Mouse (Mus musculus) liver, embryonic 16.5 days (tissue): ENCODE measurements around the gene Ltb. TPM values are rescaled to one million over a fixed set of nuclear protein-coding genes. Genes with fewer than 3 reads are reported as not detected.

Experiments
- ATAC-seq: fragments of 200-750 bp; cut with Nextera tagmentation; 2 replicates; pipeline ENCODE4 v1.8.0; 2017; ENCODE audit warnings: low read depth, mild to moderate bottlenecking, moderate number of reproducible peaks, moderate library complexity
- H3K27ac ChIP-seq: fragments of 300-500 bp; sonication (generic); 2 replicates; pipeline ENCODE4 v1.5.1; 2014; ENCODE audit warnings: mild to moderate bottlenecking, low read length
- H3K27me3 ChIP-seq: fragments of 300-500 bp; sonication (generic); 2 replicates; pipeline ENCODE4 v1.6.1; 2014; ENCODE audit warnings: low read depth, low read length, mixed read lengths; ENCODE audit not compliant: control insufficient read depth, insufficient read depth
- H3K36me3 ChIP-seq: fragments of 300-500 bp; sonication (generic); 2 replicates; pipeline ENCODE4 v1.6.1; 2014; ENCODE audit warnings: mild to moderate bottlenecking; ENCODE audit not compliant: control insufficient read depth, insufficient read depth
- H3K4me1 ChIP-seq: fragments of 300-500 bp; sonication (generic); 2 replicates; pipeline ENCODE4 v1.6.1; 2014; ENCODE audit warnings: low read depth, low read length, mixed read lengths; ENCODE audit not compliant: control insufficient read depth
- H3K4me2 ChIP-seq: fragments of 300-500 bp; sonication (generic); 2 replicates; pipeline ENCODE4 v1.6.1; 2014; ENCODE audit warnings: low read depth, low read length, mixed read lengths
- H3K4me3 ChIP-seq: fragments of 300-500 bp; sonication (generic); 2 replicates; pipeline ENCODE4 v1.5.1; 2014; ENCODE audit warnings: low read depth, mild to moderate bottlenecking, low read length
- H3K9ac ChIP-seq: fragments of 300-500 bp; sonication (generic); 2 replicates; pipeline ENCODE4 v1.6.1; 2014; ENCODE audit warnings: low read depth, low read length
- H3K9me3 ChIP-seq: fragments of 300-500 bp; sonication (generic); replicated peaks from 2 replicates; pipeline ENCODE4 v1.6.1; 2016; ENCODE audit warnings: low read length; ENCODE audit not compliant: control insufficient read depth
- WGBS: fragments of 180-500 bp; shearing (Covaris S2); extraction: QIAGEN DNeasy Blood & Tissue Kit; methylation state at CpG from one replicate; pipeline ENCODE4 v1.1.7; 2014; ENCODE audit not compliant: insufficient replicate concordance; 5-methylcytosine and 5-hydroxymethylcytosine counted together
- polyA plus RNA-seq: library from polyadenylated mRNA; unstranded; fragments of >200 nt; fragmentation: Nextera tagmentation; extraction: Ambion mirVana; gene quantifications from 2 replicates; pipeline ENCODE4 v1.2.1, GENCODE M21; 2015

Gene Ltb
- polyA plus RNA-seq, 1 experiment from 2014 or later = 2.4 TPM

DNA sequence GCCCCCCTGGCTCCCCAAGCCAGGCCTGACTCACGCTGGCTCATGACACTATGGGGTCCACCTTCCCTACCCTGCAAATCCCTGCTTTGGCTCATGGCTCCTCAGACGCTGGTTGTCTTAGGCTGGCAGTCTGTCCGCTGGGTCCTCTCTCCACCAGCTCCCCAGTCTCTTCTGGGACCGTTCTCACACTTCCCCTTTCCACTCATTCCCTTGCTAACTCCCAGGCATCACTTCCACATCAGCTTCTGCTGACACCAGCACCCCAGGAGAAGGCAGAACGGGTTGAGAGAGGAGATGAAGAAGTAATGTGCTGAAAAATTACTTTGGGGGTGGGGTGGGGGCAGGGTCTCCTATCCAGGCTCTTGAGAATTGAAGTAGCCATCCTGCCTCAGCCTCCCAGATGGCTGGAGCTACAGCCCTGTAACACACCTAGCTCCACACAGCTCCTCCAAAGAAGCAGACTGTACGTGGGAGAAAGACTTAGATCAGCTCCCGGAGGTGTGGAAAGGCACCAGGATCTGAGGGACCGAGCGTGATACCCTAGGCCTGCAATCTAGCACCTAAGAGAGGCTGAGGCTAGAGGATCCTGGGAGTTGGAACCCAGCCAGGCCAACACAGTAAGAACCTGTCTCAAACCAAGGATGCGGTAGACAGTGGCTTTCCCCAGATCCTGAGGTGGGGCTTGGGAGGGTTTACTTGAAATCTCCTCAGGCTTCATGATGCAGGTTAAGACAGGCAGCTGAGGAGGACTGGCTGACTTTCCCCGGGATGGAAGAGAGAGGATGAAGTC lies 21.6 kb upstream of the Ltb start:
- H3K9me3 ChIP-seq = no peaks in the 10 kb centered on the region
- no peak overlapping the region for H3K27ac ChIP-seq
- ATAC-seq = no peak
- H3K4me2 ChIP-seq = no peak overlapping the region
- no peaks in the 10 kb centered on the region for H3K4me1 ChIP-seq
- H3K4me3 ChIP-seq = no peak overlapping the region
- H3K9ac ChIP-seq = no peak overlapping the region
- H3K36me3 ChIP-seq = no peaks in the 10 kb centered on the region
- H3K27me3 ChIP-seq = no peaks in the 10 kb centered on the region
- 49% methylated on average over 11 of the region's 11 CpGs for WGBS

DNA sequence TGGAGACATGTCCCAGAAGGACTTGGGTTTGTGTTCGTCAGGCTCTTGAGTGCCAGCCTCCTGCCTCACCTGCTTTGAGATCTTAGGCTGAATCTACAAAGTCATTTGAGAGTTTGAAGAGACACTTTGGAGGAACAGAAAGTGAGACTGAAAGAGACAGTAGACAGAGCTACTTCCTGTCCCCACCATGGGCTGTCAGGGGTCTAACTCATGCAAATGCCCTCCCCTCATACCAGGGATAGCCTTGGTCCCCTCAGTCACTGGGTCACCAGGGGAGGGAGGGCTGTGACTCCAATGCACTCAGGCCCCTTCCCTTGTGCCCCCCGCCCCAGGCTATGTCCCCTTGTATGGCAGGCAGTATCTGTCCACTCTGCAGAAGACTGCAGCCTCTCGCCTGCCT lies 20.9 kb upstream of the Ltb start:
- Histone ChIP-seq H3K4me3 (no peak overlapping the region), H3K36me3 (no peaks in the 10 kb centered on the region), H3K4me2 (no peak overlapping the region), H3K9me3 (no peaks in the 10 kb centered on the region), H3K27me3 (no peaks in the 10 kb centered on the region), H3K4me1 (no peaks in the 10 kb centered on the region), H3K9ac (no peak overlapping the region), H3K27ac (no peak overlapping the region)
- 38% methylated on average over 3 of the region's 3 CpGs for WGBS
- ATAC-seq = no peak

DNA sequence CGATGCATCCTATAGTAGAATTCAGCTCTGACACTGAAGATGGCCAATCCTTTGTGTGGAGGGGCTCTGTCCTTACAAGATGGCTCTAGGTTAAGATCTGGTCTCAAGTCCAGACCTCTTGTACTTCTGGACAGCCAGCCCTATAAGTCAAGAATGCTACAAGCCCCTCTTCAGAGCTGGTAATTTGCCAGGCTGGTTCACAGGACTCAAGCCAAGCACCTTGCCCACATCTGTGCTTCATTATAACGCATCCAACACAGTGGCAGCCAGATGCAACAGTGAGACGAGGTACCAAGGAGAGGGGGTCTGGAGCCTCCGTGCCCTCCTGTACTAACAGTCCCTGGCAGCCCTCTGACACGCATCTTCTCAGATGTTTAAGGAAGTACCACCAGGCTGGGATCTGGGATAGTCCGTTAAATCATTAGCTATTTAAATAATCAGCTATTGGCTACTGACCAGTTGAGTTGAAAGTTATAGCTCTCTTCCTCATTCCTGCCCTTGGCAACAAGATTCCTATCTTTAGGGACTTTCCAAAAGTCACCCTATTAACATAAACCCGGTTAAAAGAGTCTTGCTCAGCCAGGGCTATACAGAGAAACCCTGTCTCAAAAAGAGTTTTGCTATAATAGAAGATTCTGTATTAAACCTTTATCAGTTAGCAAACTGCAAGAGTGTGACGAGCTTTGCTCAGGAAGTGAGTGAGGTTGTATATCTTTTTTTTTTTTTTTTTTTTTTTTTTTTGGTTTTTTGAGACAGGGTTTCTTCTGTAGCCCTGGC lies 19.9 kb upstream of the Ltb start:
- no peaks in the 10 kb centered on the region for H3K4me1 ChIP-seq
- H3K27ac ChIP-seq = no peak overlapping the region
- WGBS = 50% methylated on average over 8 of the region's 8 CpGs
- no peaks in the 10 kb centered on the region for H3K9me3 ChIP-seq
- no peak overlapping the region for H3K4me2 ChIP-seq
- H3K36me3 ChIP-seq = no peaks in the 10 kb centered on the region
- no peak for ATAC-seq
- H3K27me3 ChIP-seq = no peaks in the 10 kb centered on the region
- H3K4me3 ChIP-seq = no peak overlapping the region
- no peak overlapping the region for H3K9ac ChIP-seq

GRCm38 (mm10) chr17:35175382-35175781 lies 18.9 kb upstream of the Ltb start:
- no peaks in the 10 kb centered on the region for H3K36me3 ChIP-seq
- H3K4me3 ChIP-seq = no peak overlapping the region
- WGBS = 60% methylated on average over 6 of the region's 6 CpGs
- ATAC-seq = no peak
- H3K4me2 ChIP-seq = no peak overlapping the region
- H3K4me1 ChIP-seq = no peaks in the 10 kb centered on the region
- H3K27me3 ChIP-seq = no peaks in the 10 kb centered on the region
- no peaks in the 10 kb centered on the region for H3K9me3 ChIP-seq
- H3K9ac ChIP-seq = no peak overlapping the region
- no peak overlapping the region for H3K27ac ChIP-seq

GRCm38 (mm10) chr17:35175968-35176367 lies 18.3 kb upstream of the Ltb start, which contains the start of gene Aif1:
TSS of gene Aif1 (minus strand) at chr17:35176068.
- no peaks in the 10 kb centered on the region for H3K4me1 ChIP-seq
- no peak within 1 kb of the TSS for H3K4me3 ChIP-seq
- 49% methylated on average over 2 of the region's 2 CpGs for WGBS
- no peaks in the 10 kb centered on the region for H3K27me3 ChIP-seq
- H3K9me3 ChIP-seq = no peaks in the 10 kb centered on the region
- no peak within 1 kb of the TSS for H3K4me2 ChIP-seq
- ATAC-seq = no peak
- H3K9ac ChIP-seq = no peak within 1 kb of the TSS
- no peak within 1 kb of the TSS for H3K27ac ChIP-seq
- H3K36me3 ChIP-seq = no peaks in the 10 kb centered on the region

DNA sequence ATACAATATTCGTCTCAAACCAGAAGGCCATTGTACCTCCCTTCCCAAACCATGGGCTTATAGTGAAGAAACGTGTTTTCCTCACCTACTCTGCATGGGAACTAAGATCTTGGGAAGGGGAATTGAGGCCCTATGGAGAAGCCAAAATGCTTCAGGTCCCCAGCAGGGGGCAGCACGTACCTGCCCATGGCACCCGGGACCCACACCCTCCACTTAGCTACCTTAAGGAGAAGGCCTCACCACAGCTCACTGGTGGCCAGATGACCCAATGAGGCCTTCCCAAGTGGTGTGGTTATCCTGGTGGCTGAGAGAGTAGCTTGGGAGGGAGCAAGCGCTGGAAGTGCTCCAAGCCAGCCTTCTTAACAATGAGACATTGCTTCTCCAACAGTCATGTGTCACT lies 15.7 kb upstream of the Ltb start:
- 8% methylated on average over 5 of the region's 5 CpGs for WGBS
- Histone ChIP-seq H3K4me3 (no peak overlapping the region), H3K36me3 (no peaks in the 10 kb centered on the region)

GRCm38 (mm10) chr17:35180093-35180492 lies 14.1 kb upstream of the Ltb start:
- no peaks in the 10 kb centered on the region for H3K36me3 ChIP-seq
- no peaks in the 10 kb centered on the region for H3K27me3 ChIP-seq
- no peak overlapping the region for H3K4me2 ChIP-seq
- H3K9me3 ChIP-seq = no peaks in the 10 kb centered on the region
- H3K4me3 ChIP-seq = no peak overlapping the region
- no peak for ATAC-seq
- no peak overlapping the region for H3K27ac ChIP-seq
- no peak overlapping the region for H3K9ac ChIP-seq
- 66% methylated on average over 5 of the region's 5 CpGs for WGBS
- no peaks in the 10 kb centered on the region for H3K4me1 ChIP-seq

More for the DNA sequence above, 15.7 kb upstream of the Ltb start:
- Histone ChIP-seq H3K4me1 (no peaks in the 10 kb centered on the region), H3K27me3 (no peaks in the 10 kb centered on the region), H3K27ac (no peak overlapping the region), H3K9me3 (no peaks in the 10 kb centered on the region), H3K4me2 (no peak overlapping the region), H3K9ac (no peak overlapping the region)
- peak; percentile 55 for ATAC-seq

- WGBS = 1% methylated on average over 18 of the region's 18 CpGs
- H3K4me2 ChIP-seq = peak overlapping the region; percentile 54
- ATAC-seq = peak; percentile 27; the same call in 1 of the 2 replicates
- peaks cover 11% of the 10 kb centered on the region for H3K4me1 ChIP-seq
- peak overlapping the region; percentile 56 for H3K4me3 ChIP-seq
- H3K27ac ChIP-seq = peak overlapping the region; percentile 18; the same call in 1 of the 2 replicates
- no peak overlapping the region for H3K9ac ChIP-seq
- no peaks in the 10 kb centered on the region for H3K27me3 ChIP-seq
- no peaks in the 10 kb centered on the region for H3K36me3 ChIP-seq
- H3K9me3 ChIP-seq = no peaks in the 10 kb centered on the region
Measured at GRCm38 (mm10) chr17:35185639-35186611, 8.3 kb upstream of the Ltb start.
